8 mouse cellular contexts compared by ENCODE assay signal in the genomic region with DNA sequence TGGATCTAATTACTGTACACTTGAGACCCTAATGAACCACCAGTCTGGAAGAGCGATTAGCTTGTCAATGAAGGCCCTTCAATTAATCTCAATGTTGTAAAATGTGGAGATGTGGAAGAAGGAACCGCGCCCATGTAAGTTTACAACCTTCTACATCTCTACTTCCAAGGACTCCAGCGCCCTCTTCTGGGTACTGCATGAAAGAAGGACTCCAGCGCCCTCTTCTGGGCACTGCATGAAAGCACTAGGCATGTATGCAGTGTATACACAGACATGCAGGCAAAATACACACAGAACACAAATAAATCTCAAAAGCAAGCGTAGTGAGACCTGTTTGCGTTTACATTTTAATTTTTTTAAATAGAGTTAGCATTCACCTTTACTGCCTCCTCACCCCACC. TPM values are rescaled to one million over a fixed set of nuclear protein-coding genes. Genes with fewer than 3 reads are reported as not detected.
DNase-seq lines count a peak whose midpoint lies in the region; ATAC-seq lines count a peak whose summit lies in the region.

No protein-coding gene starts in this region.

- no peak overlapping the region for H3K4me3 ChIP-seq in forebrain, embryonic 11.5 days (ENCODE audit: low read depth, low read length)
- H3K4me3 ChIP-seq in forebrain, embryonic 10.5 days: no peak overlapping the region

- 85% methylated on average over 7 of the region's 7 CpGs for WGBS in forebrain, embryonic 11.5 days
- 86% methylated on average over 7 of the region's 7 CpGs for WGBS in forebrain, embryonic 10.5 days

- DNase-seq in forebrain, embryonic 11.5 days (ENCODE audit: low spot score): peak; percentile 70
- DNase-seq in forebrain, embryonic 10.5 days (ENCODE audit: extremely low spot score, low spot score): no peak
- DNase-seq in 3T3-L1 (ENCODE audit: low read depth, low spot score): peak; percentile 37
- DNase-seq in T-cell, adult 2 months (ENCODE audit: low spot score): peak; percentile 62
- DNase-seq in kidney, postnatal 4 days: peak; percentile 68 to 72
- peak; percentile 85 for DNase-seq in splenic B cell, adult 2 months (ENCODE audit: low read depth, low spot score)
- no peak for DNase-seq in urinary bladder, adult 2 months (ENCODE audit: low spot score)
- no peak for DNase-seq in urinary bladder, postnatal 10 days (ENCODE audit: low spot score)

- no peaks in the 10 kb centered on the region for H3K27me3 ChIP-seq in forebrain, embryonic 11.5 days (ENCODE audit: control insufficient read depth, insufficient read depth, low read length)
- no peaks in the 10 kb centered on the region for H3K27me3 ChIP-seq in forebrain, embryonic 10.5 days (ENCODE audit: poor library complexity, severe bottlenecking)
- no peaks in the 10 kb centered on the region for H3K27me3 ChIP-seq in splenic B cell, adult 2 months (ENCODE audit: control insufficient read depth, insufficient read depth, low read length, poor library complexity, severe bottlenecking)

- H3K36me3 ChIP-seq in forebrain, embryonic 11.5 days (ENCODE audit: control insufficient read depth, insufficient read depth, low read length): no peaks in the 10 kb centered on the region
- H3K36me3 ChIP-seq in forebrain, embryonic 10.5 days (replicated peaks): no peaks in the 10 kb centered on the region
- no peaks in the 10 kb centered on the region for H3K36me3 ChIP-seq in splenic B cell, adult 2 months (ENCODE audit: control insufficient read depth, insufficient read depth, low read length, poor library complexity, severe bottlenecking)

- no peak for ATAC-seq in forebrain, embryonic 11.5 days (replicated peaks; ENCODE audit: low FRiP score)

- H3K9me3 ChIP-seq in forebrain, embryonic 11.5 days (ENCODE audit: control insufficient read depth, low read length): no peaks in the 10 kb centered on the region
- no peaks in the 10 kb centered on the region for H3K9me3 ChIP-seq in forebrain, embryonic 10.5 days

- no peak overlapping the region for H3K9ac ChIP-seq in forebrain, embryonic 11.5 days (ENCODE audit: low read length)

- H3K4me2 ChIP-seq in forebrain, embryonic 11.5 days (ENCODE audit: low read depth, low read length, severe bottlenecking): no peak overlapping the region

- H3K4me1 ChIP-seq in forebrain, embryonic 11.5 days (replicated peaks; ENCODE audit: control insufficient read depth, insufficient read depth, low read length): no peaks in the 10 kb centered on the region
- H3K4me1 ChIP-seq in forebrain, embryonic 10.5 days: peaks cover 5% of the 10 kb centered on the region

- H3K27ac ChIP-seq in forebrain, embryonic 11.5 days (ENCODE audit: low read depth, low read length): no peak overlapping the region
- no peak overlapping the region for H3K27ac ChIP-seq in forebrain, embryonic 10.5 days

RNA-seq across cellular contexts. Expression of gene Dtnbp1, which starts 6.2 kb away (rescaled TPM):
- 73.3 and 87.6 TPM in 2 replicates for polyA plus RNA-seq in forebrain, embryonic 11.5 days (2014; fragmentation: Nextera tagmentation; extraction: Ambion mirVana)
- 81.8 and 89.4 TPM in 2 replicates for polyA plus RNA-seq in forebrain, embryonic 10.5 days (2016; fragmentation: Nextera tagmentation; extraction: Ambion mirVana)
- 55.1 and 56.2 TPM in 2 replicates for polyA plus RNA-seq in urinary bladder, adult 2 months (2012; rRNA removed)

Comparison
In these comparisons a context has a peak if more than half of its experiments do, and no peak if none do; other contexts are left out.
1. DNase-seq: peak in forebrain, embryonic 11.5 days (single experiment), 3T3-L1 (single experiment), T-cell, adult 2 months (single experiment), kidney, postnatal 4 days (2 of 2) and splenic B cell, adult 2 months (single experiment); none in forebrain, embryonic 10.5 days (single experiment), urinary bladder, adult 2 months (single experiment) and urinary bladder, postnatal 10 days (single experiment).